Comparison of ENCODE assay signal across 9 mouse cellular contexts in the genomic region with DNA sequence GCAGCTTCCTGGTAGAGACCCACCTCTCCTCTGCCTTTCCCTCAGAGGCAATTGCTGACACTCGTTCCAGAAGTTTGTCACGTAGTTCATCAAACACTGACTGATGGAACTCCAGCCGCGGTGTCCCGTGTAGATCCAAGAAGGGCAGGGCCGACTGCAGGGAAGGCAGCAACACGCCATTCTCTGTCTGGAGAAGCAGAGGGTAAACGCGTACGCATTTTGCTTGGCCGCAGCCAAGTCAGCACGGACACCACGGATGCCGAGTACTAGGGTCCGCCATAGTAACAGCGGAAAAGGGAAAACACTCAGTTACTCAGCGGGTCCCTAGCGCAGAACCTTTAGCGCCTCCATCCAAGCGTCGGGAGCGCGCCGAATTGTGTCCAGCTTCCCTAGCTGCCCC. TPM values are rescaled to one million over a fixed set of nuclear protein-coding genes. Genes with fewer than 3 reads are reported as not detected.
DNase-seq lines count a peak whose midpoint lies in the region; ATAC-seq and TF ChIP-seq lines count a peak whose summit lies in the region.
"Had no signal": no experiment of that assay in that cellular context is flagged by ENCODE, and none has a peak within 500 bp of the region (broad histone marks: within the 10 kb centered on the region; RNA-seq: fewer than 3 reads in every experiment).

No protein-coding gene starts in this region.

- peak overlapping the region; percentile 86 to 87 for H3K4me3 ChIP-seq in heart, embryonic 14.5 days (ENCODE audit: control insufficient read depth in 1 of 2, insufficient read depth in 1 of 2, low read depth in 1 of 2, low read length in 2 of 2)
- peak overlapping the region; percentile 87 for H3K4me3 ChIP-seq in bone marrow, adult 2 months (replicated peaks; ENCODE audit: control insufficient read depth, low read depth, low read length)
- peak overlapping the region; percentile 90 for H3K4me3 ChIP-seq in hindbrain, embryonic 13.5 days
- peak overlapping the region; percentile 84 for H3K4me3 ChIP-seq in midbrain, embryonic 11.5 days (ENCODE audit: low read depth, low read length)

- no peak for TF ChIP-seq CTCF in bone marrow, adult 2 months (IDR thresholded peaks at IDR 0.05; ENCODE audit: control insufficient read depth, insufficient read depth, low read length)

- TF ChIP-seq POLR2A in bone marrow, adult 2 months (IDR thresholded peaks at IDR 0.05; ENCODE audit: borderline replicate concordance, control insufficient read depth, low read depth, low read length) = no peak

- peak overlapping the region; percentile 74 for H3K4me2 ChIP-seq in heart, embryonic 14.5 days (ENCODE audit: low read length)
- H3K4me2 ChIP-seq in hindbrain, embryonic 13.5 days = peak overlapping the region; percentile 82
- peak overlapping the region; percentile 79 for H3K4me2 ChIP-seq in midbrain, embryonic 11.5 days

- ATAC-seq in heart, embryonic 14.5 days (ENCODE audit: insufficient number of reproducible peaks, insufficient read depth, low FRiP score, low read depth) = peak; percentile 10; the same call in 1 of the 2 replicates
- peak; percentile 41 for ATAC-seq in hindbrain, embryonic 13.5 days (ENCODE audit: low FRiP score)
- ATAC-seq in midbrain, embryonic 11.5 days (ENCODE audit: low FRiP score) = no peak; the same call in 1 of the 2 replicates

- peaks cover 5 to 16% of the 10 kb centered on the region in 2 experiments for H3K4me1 ChIP-seq in heart, embryonic 14.5 days (ENCODE audit: control insufficient read depth in 2 of 2, insufficient read depth in 2 of 2, low read length in 2 of 2)
- no peaks in the 10 kb centered on the region; the same call in 1 of the 2 replicates for H3K4me1 ChIP-seq in bone marrow, adult 2 months (ENCODE audit: control insufficient read depth, insufficient read depth, low read length)
- peaks cover 42% of the 10 kb centered on the region for H3K4me1 ChIP-seq in hindbrain, embryonic 13.5 days (replicated peaks)
- H3K4me1 ChIP-seq in midbrain, embryonic 11.5 days (ENCODE audit: control insufficient read depth, insufficient read depth, low read length) = peaks cover 15% of the 10 kb centered on the region

- H3K27me3 ChIP-seq in heart, embryonic 14.5 days (ENCODE audit: control insufficient read depth, insufficient read depth, low read length) = 0 out of 2 replicates have a peak, but pooled peaks cover 3% of the 10 kb centered on the region
- peaks cover 20% of the 10 kb centered on the region; the same call in 1 of the 2 replicates for H3K27me3 ChIP-seq in hindbrain, embryonic 13.5 days
- H3K27me3 ChIP-seq in midbrain, embryonic 11.5 days (ENCODE audit: control insufficient read depth, insufficient read depth, low read length) = no peaks in the 10 kb centered on the region

- H3K27ac ChIP-seq in heart, embryonic 14.5 days (replicated peaks in 1 of 2; ENCODE audit: control insufficient read depth in 1 of 2, insufficient read depth in 1 of 2, low read depth in 2 of 2, low read length in 2 of 2) = peak overlapping the region; percentile 73 to 84
- H3K27ac ChIP-seq in bone marrow, adult 2 months (ENCODE audit: control insufficient read depth, insufficient read depth, low read depth, low read length, poor library complexity) = peak overlapping the region; percentile 88
- H3K27ac ChIP-seq in hindbrain, embryonic 13.5 days = peak overlapping the region; percentile 94
- H3K27ac ChIP-seq in midbrain, embryonic 11.5 days (ENCODE audit: low read depth, low read length) = peak overlapping the region; percentile 62; the same call in 1 of the 2 replicates

- no peak for DNase-seq in heart, adult 8-10 months (ENCODE audit: low spot score)
- no peak for DNase-seq in midbrain, embryonic 11.5 days (ENCODE audit: low spot score, missing footprints)
- no peak for DNase-seq in ovary, postnatal 14 days (ENCODE audit: low spot score)
- no peak for DNase-seq in gastrocnemius, postnatal 10 days
- no peak for DNase-seq in kidney, adult 8-10 months

- peaks cover 40% of the 10 kb centered on the region for H3K36me3 ChIP-seq in heart, embryonic 14.5 days (ENCODE audit: control insufficient read depth, insufficient read depth, low read length)
- H3K36me3 ChIP-seq in hindbrain, embryonic 13.5 days = peaks cover 27% of the 10 kb centered on the region
- H3K36me3 ChIP-seq in midbrain, embryonic 11.5 days (ENCODE audit: control insufficient read depth, insufficient read depth, low read length) = no peaks in the 10 kb centered on the region

- WGBS in heart, embryonic 14.5 days = under 1% methylated on average over 24 of the region's 24 CpGs
- under 1% methylated on average over 24 of the region's 24 CpGs for WGBS in bone marrow, adult 2 months
- under 1% methylated on average over 24 of the region's 24 CpGs for WGBS in hindbrain, embryonic 13.5 days
- WGBS in midbrain, embryonic 11.5 days = under 1% methylated on average over 24 of the region's 24 CpGs

- no peaks in the 10 kb centered on the region for H3K9me3 ChIP-seq in heart, embryonic 14.5 days (ENCODE audit: control insufficient read depth, low read length)
- H3K9me3 ChIP-seq in hindbrain, embryonic 13.5 days = no peaks in the 10 kb centered on the region
- no peaks in the 10 kb centered on the region for H3K9me3 ChIP-seq in midbrain, embryonic 11.5 days (ENCODE audit: control insufficient read depth, low read length)

- H3K9ac ChIP-seq in heart, embryonic 14.5 days (ENCODE audit: low read length) = peak overlapping the region; percentile 92
- peak overlapping the region; percentile 91 for H3K9ac ChIP-seq in hindbrain, embryonic 13.5 days
- H3K9ac ChIP-seq in midbrain, embryonic 11.5 days (ENCODE audit: low read length) = peak overlapping the region; percentile 90

RNA-seq across cellular contexts. Expression of gene Nelfb, which starts 0.6 kb away (rescaled TPM):
- polyA plus RNA-seq in heart, embryonic 14.5 days (2014; fragmentation: Nextera tagmentation; extraction: Ambion mirVana) = 58.4 and 65.9 TPM in 2 replicates
- total RNA-seq in heart, adult 8-10 months (2022) = 10 to 100 TPM; 38.5 to 49.3 (median 39.5) TPM
- polyA plus RNA-seq in bone marrow, adult 2 months (2011; ENCODE audit: insufficient read depth, insufficient read length, low replicate concordance, missing spikeins) = 26.7 and 38.0 TPM in 2 replicates
- 98.3 and 104 TPM in 2 replicates for polyA plus RNA-seq in hindbrain, embryonic 13.5 days (2015; fragmentation: Nextera tagmentation; extraction: Ambion mirVana)
- 96.4 and 102 TPM in 2 replicates for polyA plus RNA-seq in midbrain, embryonic 11.5 days (2014; fragmentation: Nextera tagmentation; extraction: Ambion mirVana)
- total RNA-seq in gastrocnemius, postnatal 10 days (2021) = 10 to 100 TPM; 31.1 to 40.5 TPM

RNA-seq across cellular contexts. Expression of gene Stpg3, which starts 3.8 kb away (rescaled TPM):
- not detected in 2 replicates for polyA plus RNA-seq in heart, embryonic 14.5 days (2014; fragmentation: Nextera tagmentation; extraction: Ambion mirVana)
- total RNA-seq in heart, adult 8-10 months (2022) = not detected
- not detected in 2 replicates for polyA plus RNA-seq in bone marrow, adult 2 months (2011; ENCODE audit: insufficient read depth, insufficient read length, low replicate concordance, missing spikeins)
- polyA plus RNA-seq in hindbrain, embryonic 13.5 days (2015; fragmentation: Nextera tagmentation; extraction: Ambion mirVana) = not detected in 2 replicates
- polyA plus RNA-seq in midbrain, embryonic 11.5 days (2014; fragmentation: Nextera tagmentation; extraction: Ambion mirVana) = not detected in 2 replicates
- total RNA-seq in gastrocnemius, postnatal 10 days (2021) = not detected
- total RNA-seq: heart, postnatal 14 days had no signal

RNA-seq across cellular contexts. Expression of gene Fam166a, which starts 7.9 kb away (rescaled TPM):
- polyA plus RNA-seq in heart, embryonic 14.5 days (2014; fragmentation: Nextera tagmentation; extraction: Ambion mirVana) = 0.93 TPM in 1 of 2 replicates, not detected in the other
- not detected for total RNA-seq in heart, adult 8-10 months (2022)
- polyA plus RNA-seq in bone marrow, adult 2 months (2011; ENCODE audit: insufficient read depth, insufficient read length, low replicate concordance, missing spikeins) = not detected in 2 replicates
- polyA plus RNA-seq in hindbrain, embryonic 13.5 days (2015; fragmentation: Nextera tagmentation; extraction: Ambion mirVana) = 0.40 and 1.3 TPM in 2 replicates
- 0.94 TPM in 1 of 2 replicates, not detected in the other for polyA plus RNA-seq in midbrain, embryonic 11.5 days (2014; fragmentation: Nextera tagmentation; extraction: Ambion mirVana)
- total RNA-seq in gastrocnemius, postnatal 10 days (2021) = not detected
- total RNA-seq: heart, postnatal 14 days had no signal

RNA-seq across cellular contexts. Expression of gene Tubb4b, which starts 13.8 kb away (rescaled TPM):
- polyA plus RNA-seq in heart, embryonic 14.5 days (2014; fragmentation: Nextera tagmentation; extraction: Ambion mirVana) = 342 and 395 TPM in 2 replicates
- 100 to 1,000 TPM; 308 to 380 (median 323) TPM for total RNA-seq in heart, adult 8-10 months (2022)
- 319 and 327 TPM in 2 replicates for polyA plus RNA-seq in bone marrow, adult 2 months (2011; ENCODE audit: insufficient read depth, insufficient read length, low replicate concordance, missing spikeins)
- polyA plus RNA-seq in hindbrain, embryonic 13.5 days (2015; fragmentation: Nextera tagmentation; extraction: Ambion mirVana) = 349 and 363 TPM in 2 replicates
- polyA plus RNA-seq in midbrain, embryonic 11.5 days (2014; fragmentation: Nextera tagmentation; extraction: Ambion mirVana) = 535 and 571 TPM in 2 replicates
- total RNA-seq in gastrocnemius, postnatal 10 days (2021) = 100 to 1,000 TPM; 470 to 500 TPM

RNA-seq across cellular contexts. Expression of gene Tor4a, which starts 14.0 kb away (rescaled TPM):
- polyA plus RNA-seq in heart, embryonic 14.5 days (2014; fragmentation: Nextera tagmentation; extraction: Ambion mirVana) = 6.5 and 8.0 TPM in 2 replicates
- 1 to 10 TPM; 3.9 to 5.0 (median 4.7) TPM for total RNA-seq in heart, adult 8-10 months (2022)
- 3.9 and 8.9 TPM in 2 replicates for polyA plus RNA-seq in bone marrow, adult 2 months (2011; ENCODE audit: insufficient read depth, insufficient read length, low replicate concordance, missing spikeins)
- 1.6 and 1.9 TPM in 2 replicates for polyA plus RNA-seq in hindbrain, embryonic 13.5 days (2015; fragmentation: Nextera tagmentation; extraction: Ambion mirVana)
- polyA plus RNA-seq in midbrain, embryonic 11.5 days (2014; fragmentation: Nextera tagmentation; extraction: Ambion mirVana) = 1.4 and 1.5 TPM in 2 replicates
- total RNA-seq in gastrocnemius, postnatal 10 days (2021) = 1 to 10 TPM; 1.9 to 2.9 TPM
